Comparison of ENCODE assay signal across 10 mouse cellular contexts in genomic region chr7:43678517-43678916, GRCm38 (mm10). TPM values are rescaled to one million over a fixed set of nuclear protein-coding genes. Genes with fewer than 3 reads are reported as not detected.
DNase-seq lines count a peak whose midpoint lies in the region; ATAC-seq and TF ChIP-seq lines count a peak whose summit lies in the region.
"Had no signal": no experiment of that assay in that cellular context is flagged by ENCODE, and none has a peak within 500 bp of the region (broad histone marks: within the 10 kb centered on the region; RNA-seq: fewer than 3 reads in every experiment).

No protein-coding gene starts in this region.

- intact Hi-C loops in gastrocnemius, postnatal 14 days (cut with DNase I; ENCODE audit: low total_unique reads) = loop anchor here (5.0 kb wide), 1 partner anchor 214 kb away; no protein-coding TSS in a partner anchor

- H3K9ac ChIP-seq in forebrain, embryonic 14.5 days (ENCODE audit: low read length) = no peak overlapping the region
- no peak overlapping the region for H3K9ac ChIP-seq in forebrain, embryonic 15.5 days (replicated peaks)
- H3K9ac ChIP-seq in liver, embryonic 14.5 days (replicated peaks) = no peak overlapping the region
- no peak overlapping the region for H3K9ac ChIP-seq in liver, embryonic 12.5 days

- ATAC-seq in forebrain, embryonic 14.5 days = no peak
- ATAC-seq in forebrain, embryonic 15.5 days (replicated peaks) = no peak
- ATAC-seq in liver, embryonic 14.5 days (ENCODE audit: insufficient read depth) = no peak
- no peak for ATAC-seq in liver, embryonic 12.5 days

- no peak overlapping the region for H3K4me2 ChIP-seq in forebrain, embryonic 14.5 days (ENCODE audit: low read length)
- H3K4me2 ChIP-seq in forebrain, embryonic 15.5 days (replicated peaks) = no peak overlapping the region
- H3K4me2 ChIP-seq in liver, embryonic 14.5 days (ENCODE audit: low read depth) = no peak overlapping the region
- H3K4me2 ChIP-seq in liver, embryonic 12.5 days = no peak overlapping the region

- no peaks in the 10 kb centered on the region for H3K9me3 ChIP-seq in forebrain, embryonic 14.5 days (replicated peaks; ENCODE audit: control insufficient read depth, low read length)
- H3K9me3 ChIP-seq in forebrain, embryonic 15.5 days = no peaks in the 10 kb centered on the region
- H3K9me3 ChIP-seq in liver, embryonic 14.5 days (ENCODE audit: control insufficient read depth, low read length) = no peaks in the 10 kb centered on the region
- no peaks in the 10 kb centered on the region for H3K9me3 ChIP-seq in liver, embryonic 12.5 days (replicated peaks)

- H3K27ac ChIP-seq in forebrain, embryonic 14.5 days (ENCODE audit: low read depth, low read length) = no peak overlapping the region
- no peak overlapping the region for H3K27ac ChIP-seq in forebrain, embryonic 15.5 days (replicated peaks)
- no peak overlapping the region for H3K27ac ChIP-seq in liver, embryonic 14.5 days
- H3K27ac ChIP-seq in liver, embryonic 12.5 days = no peak overlapping the region

- peak; percentile 1 for DNase-seq in forebrain, embryonic 14.5 days (ENCODE audit: low spot score)
- no peak for DNase-seq in liver, embryonic 14.5 days (ENCODE audit: low read depth in 3 of 3, low spot score in 3 of 3)
- peak; percentile 30 for DNase-seq in Muller cell, postnatal 12 days (ENCODE audit: inconsistent ontology term)
- peak; percentile 37 for DNase-seq in gastrocnemius, postnatal 14 days
- peak; percentile 51 for DNase-seq in lung, postnatal 25 days (ENCODE audit: low spot score)
- DNase-seq in natural killer cell, adult 2 months (ENCODE audit: low spot score in 2 of 2) = no peak

- H3K4me3 ChIP-seq in forebrain, embryonic 14.5 days (ENCODE audit: low read depth, low read length) = no peak overlapping the region
- no peak overlapping the region for H3K4me3 ChIP-seq in forebrain, embryonic 15.5 days
- no peak overlapping the region for H3K4me3 ChIP-seq in liver, embryonic 14.5 days (ENCODE audit: insufficient read depth in 1 of 2, low read depth in 2 of 2, low read length in 2 of 2)
- no peak overlapping the region for H3K4me3 ChIP-seq in liver, embryonic 12.5 days
- H3K4me3 ChIP-seq: megakaryocyte, embryonic 14.5 days had no signal

- no peak for TF ChIP-seq EP300 in liver, embryonic 14.5 days (IDR thresholded peaks at IDR 0.05; ENCODE audit: low read depth)

- TF ChIP-seq CTCF in liver, embryonic 14.5 days (IDR thresholded peaks at IDR 0.05; ENCODE audit: low read depth) = peak; percentile 71

- H3K36me3 ChIP-seq in forebrain, embryonic 14.5 days (ENCODE audit: control insufficient read depth, insufficient read depth, low read length) = peaks cover 41% of the 10 kb centered on the region
- peaks cover 44% of the 10 kb centered on the region for H3K36me3 ChIP-seq in forebrain, embryonic 15.5 days
- peaks cover 4% of the 10 kb centered on the region for H3K36me3 ChIP-seq in liver, embryonic 14.5 days (replicated peaks; ENCODE audit: control insufficient read depth, insufficient read depth, low read depth)
- peaks cover 46% of the 10 kb centered on the region for H3K36me3 ChIP-seq in liver, embryonic 12.5 days

- H3K4me1 ChIP-seq in forebrain, embryonic 14.5 days (ENCODE audit: control insufficient read depth, insufficient read depth, low read length) = no peaks in the 10 kb centered on the region
- 0 out of 2 replicates have a peak, but pooled peaks cover under 1% of the 10 kb centered on the region for H3K4me1 ChIP-seq in forebrain, embryonic 15.5 days
- H3K4me1 ChIP-seq in liver, embryonic 14.5 days (replicated peaks; ENCODE audit: control insufficient read depth in 2 of 2, insufficient read depth in 2 of 2, low read length in 1 of 2) = no peaks in the 10 kb centered on the region
- no peaks in the 10 kb centered on the region for H3K4me1 ChIP-seq in liver, embryonic 12.5 days

- no peaks in the 10 kb centered on the region for H3K27me3 ChIP-seq in forebrain, embryonic 14.5 days (replicated peaks; ENCODE audit: control insufficient read depth, insufficient read depth, low read length)
- H3K27me3 ChIP-seq in forebrain, embryonic 15.5 days = no peaks in the 10 kb centered on the region
- no peaks in the 10 kb centered on the region for H3K27me3 ChIP-seq in liver, embryonic 14.5 days (ENCODE audit: control insufficient read depth, insufficient read depth, low read length)
- H3K27me3 ChIP-seq in liver, embryonic 12.5 days (replicated peaks) = no peaks in the 10 kb centered on the region

RNA-seq across cellular contexts. Expression of gene Ctu1, which starts 6.7 kb away (rescaled TPM):
- 18.9 and 20.6 TPM in 2 replicates for polyA plus RNA-seq in forebrain, embryonic 14.5 days (2014; fragmentation: Nextera tagmentation; extraction: Ambion mirVana)
- 29.3 and 31.1 TPM in 2 replicates for polyA plus RNA-seq in forebrain, embryonic 15.5 days (2015; fragmentation: Nextera tagmentation; extraction: Ambion mirVana)
- polyA plus RNA-seq in liver, embryonic 14.5 days (2012; rRNA removed) = 3.1 and 3.2 TPM in 2 replicates
- polyA plus RNA-seq in liver, embryonic 14.5 days (2014; fragmentation: Nextera tagmentation; extraction: Ambion mirVana) = 2.2 TPM in 2 replicates
- polyA plus RNA-seq in liver, embryonic 12.5 days (2016; fragmentation: Nextera tagmentation; extraction: Ambion mirVana) = 5.9 and 8.0 TPM in 2 replicates
- total RNA-seq in gastrocnemius, postnatal 14 days (2021) = 1 to 10 TPM; 2.2 to 2.9 TPM

RNA-seq across cellular contexts. Expression of gene Klk14, which starts 11.7 kb away (rescaled TPM):
- polyA plus RNA-seq in forebrain, embryonic 14.5 days (2014; fragmentation: Nextera tagmentation; extraction: Ambion mirVana) = not detected in 2 replicates
- not detected in 2 replicates for polyA plus RNA-seq in forebrain, embryonic 15.5 days (2015; fragmentation: Nextera tagmentation; extraction: Ambion mirVana)
- polyA plus RNA-seq in liver, embryonic 14.5 days (2012; rRNA removed) = 0.04 and 0.05 TPM in 2 replicates
- polyA plus RNA-seq in liver, embryonic 14.5 days (2014; fragmentation: Nextera tagmentation; extraction: Ambion mirVana) = not detected in 2 replicates
- not detected in 2 replicates for polyA plus RNA-seq in liver, embryonic 12.5 days (2016; fragmentation: Nextera tagmentation; extraction: Ambion mirVana)
- not detected for total RNA-seq in gastrocnemius, postnatal 14 days (2021)
- polyA plus RNA-seq: heart, embryonic 16.5 days had no signal

RNA-seq across cellular contexts. Expression of gene Siglece, which starts 18.6 kb away (rescaled TPM):
- 0.19 and 0.42 TPM in 2 replicates for polyA plus RNA-seq in forebrain, embryonic 14.5 days (2014; fragmentation: Nextera tagmentation; extraction: Ambion mirVana)
- polyA plus RNA-seq in forebrain, embryonic 15.5 days (2015; fragmentation: Nextera tagmentation; extraction: Ambion mirVana) = 0.13 and 0.18 TPM in 2 replicates
- polyA plus RNA-seq in liver, embryonic 14.5 days (2012; rRNA removed) = 1.5 and 1.6 TPM in 2 replicates
- 1.1 and 2.0 TPM in 2 replicates for polyA plus RNA-seq in liver, embryonic 14.5 days (2014; fragmentation: Nextera tagmentation; extraction: Ambion mirVana)
- 0.79 and 1.6 TPM in 2 replicates for polyA plus RNA-seq in liver, embryonic 12.5 days (2016; fragmentation: Nextera tagmentation; extraction: Ambion mirVana)
- total RNA-seq in gastrocnemius, postnatal 14 days (2021) = under 1 TPM; 0.78 to 0.80 TPM

RNA-seq across cellular contexts. Expression of gene Klk13, which starts 33.9 kb away (rescaled TPM):
- not detected in 2 replicates for polyA plus RNA-seq in forebrain, embryonic 14.5 days (2014; fragmentation: Nextera tagmentation; extraction: Ambion mirVana)
- not detected in 2 replicates for polyA plus RNA-seq in forebrain, embryonic 15.5 days (2015; fragmentation: Nextera tagmentation; extraction: Ambion mirVana)
- polyA plus RNA-seq in liver, embryonic 14.5 days (2012; rRNA removed) = 0.02 and 0.04 TPM in 2 replicates
- polyA plus RNA-seq in liver, embryonic 14.5 days (2014; fragmentation: Nextera tagmentation; extraction: Ambion mirVana) = 0.06 TPM in 1 of 2 replicates, not detected in the other
- polyA plus RNA-seq in liver, embryonic 12.5 days (2016; fragmentation: Nextera tagmentation; extraction: Ambion mirVana) = 0.10 and 0.27 TPM in 2 replicates
- total RNA-seq in gastrocnemius, postnatal 14 days (2021) = not detected

RNA-seq across cellular contexts. Expression of gene Ceacam18, which starts 44.0 kb away (rescaled TPM):
- not detected in 2 replicates for polyA plus RNA-seq in forebrain, embryonic 14.5 days (2014; fragmentation: Nextera tagmentation; extraction: Ambion mirVana)
- not detected in 2 replicates for polyA plus RNA-seq in forebrain, embryonic 15.5 days (2015; fragmentation: Nextera tagmentation; extraction: Ambion mirVana)
- polyA plus RNA-seq in liver, embryonic 14.5 days (2012; rRNA removed) = not detected in 2 replicates
- polyA plus RNA-seq in liver, embryonic 14.5 days (2014; fragmentation: Nextera tagmentation; extraction: Ambion mirVana) = 0.08 TPM in 1 of 2 replicates, not detected in the other
- polyA plus RNA-seq in liver, embryonic 12.5 days (2016; fragmentation: Nextera tagmentation; extraction: Ambion mirVana) = not detected in 2 replicates
- total RNA-seq in gastrocnemius, postnatal 14 days (2021) = not detected

Comparison
In these comparisons a context has a peak if more than half of its experiments do, and no peak if none do; other contexts are left out.
1. DNase-seq: peak in forebrain, embryonic 14.5 days (single experiment), Muller cell, postnatal 12 days (single experiment), gastrocnemius, postnatal 14 days (single experiment) and lung, postnatal 25 days (single experiment); none in liver, embryonic 14.5 days (0 of 3) and natural killer cell, adult 2 months (0 of 2).